17 mouse cellular contexts compared by ENCODE assay signal in genomic region chr12:89284412-89284811, GRCm38 (mm10).
"Had no signal": no experiment of that assay in that cellular context is flagged by ENCODE, and none has a peak within 500 bp of the region (broad histone marks: within the 10 kb centered on the region; RNA-seq: fewer than 3 reads in every experiment).

No protein-coding gene starts in this region.

- DNase-seq: gastrocnemius, adult 2 months; gastrocnemius, postnatal 10 days; gastrocnemius, postnatal 25 days; heart, adult 18-20 months; heart, postnatal 14 days; heart, postnatal 36 days; kidney, adult 11 months; kidney, adult 2 months; kidney, adult 9 months; kidney, postnatal 14 days; kidney, postnatal 36 days; layer of hippocampus, adult 9-11 months; layer of hippocampus, postnatal 36 days; left cerebral cortex, postnatal 4 days had no signal

- ATAC-seq: hindbrain, postnatal 0 days; intestine, embryonic 16.5 days; liver, embryonic 12.5 days had no signal
